20 mouse cellular contexts compared by ENCODE assay signal in the genomic region with DNA sequence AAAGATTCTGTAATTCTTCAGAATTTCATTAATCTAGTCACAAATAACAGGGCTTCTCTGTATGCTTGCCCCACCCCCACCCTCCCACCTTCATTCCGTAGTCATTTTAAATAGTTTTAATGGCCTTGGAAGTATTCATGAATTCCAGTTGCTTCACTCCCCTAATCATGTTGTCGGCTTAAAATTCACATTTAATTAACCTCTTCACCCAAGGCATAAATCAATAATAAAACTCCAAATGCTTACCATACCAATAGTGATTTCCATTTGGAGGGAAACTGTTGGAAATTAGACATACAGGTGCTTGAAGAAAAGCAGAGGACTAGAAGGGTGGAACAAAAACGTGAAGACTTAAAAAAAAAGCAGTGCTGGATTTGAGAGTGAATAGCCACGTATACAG.
A peak's percentile ranks its signal among the peaks of the same experiment; 100 is the strongest.
DNase-seq lines count a peak whose midpoint lies in the region; ATAC-seq lines count a peak whose summit lies in the region.
"Had no signal": no experiment of that assay in that cellular context is flagged by ENCODE, and none has a peak within 500 bp of the region (broad histone marks: within the 10 kb centered on the region; RNA-seq: fewer than 3 reads in every experiment).

No protein-coding gene starts in this region.

- H3K9me3 ChIP-seq in limb, embryonic 11.5 days (ENCODE audit: control insufficient read depth, low read length): no peaks in the 10 kb centered on the region
- no peaks in the 10 kb centered on the region for H3K9me3 ChIP-seq in limb, embryonic 10.5 days (replicated peaks)
- H3K9me3 ChIP-seq in midbrain, embryonic 14.5 days (ENCODE audit: control insufficient read depth, low read length): no peaks in the 10 kb centered on the region
- H3K9me3 ChIP-seq in midbrain, embryonic 16.5 days (replicated peaks; ENCODE audit: control insufficient read depth, low read length, poor library complexity, severe bottlenecking): no peaks in the 10 kb centered on the region
- H3K9me3 ChIP-seq: embryonic facial prominence, embryonic 13.5 days; embryonic facial prominence, embryonic 15.5 days; forebrain, embryonic 10.5 days; forebrain, embryonic 13.5 days had no signal

- peak; percentile 1 for DNase-seq in limb, embryonic 11.5 days (ENCODE audit: low spot score)
- no peak for DNase-seq in limb, embryonic 10.5 days (ENCODE audit: low spot score)
- peak; percentile 18 for DNase-seq in midbrain, embryonic 14.5 days
- DNase-seq in cerebellum, adult 18-20 months: no peak
- DNase-seq: adrenal gland, adult 2 months; adrenal gland, postnatal 10 days; adrenal gland, postnatal 25 days; cerebellum, adult 11-12 months; cerebellum, adult 8-10 months; cerebellum, adult 9-11 months; cerebellum, postnatal 14 days; cerebellum, postnatal 36 days; embryo, embryonic 11 days had no signal

- H3K36me3 ChIP-seq in limb, embryonic 11.5 days (ENCODE audit: control insufficient read depth, insufficient read depth, low read length): no peaks in the 10 kb centered on the region
- no peaks in the 10 kb centered on the region for H3K36me3 ChIP-seq in limb, embryonic 10.5 days
- H3K36me3 ChIP-seq in midbrain, embryonic 14.5 days (ENCODE audit: control insufficient read depth, insufficient read depth, low read length): no peaks in the 10 kb centered on the region
- H3K36me3 ChIP-seq in midbrain, embryonic 16.5 days (ENCODE audit: control insufficient read depth, insufficient read depth, low read length): no peaks in the 10 kb centered on the region
- H3K36me3 ChIP-seq: embryonic facial prominence, embryonic 13.5 days; embryonic facial prominence, embryonic 15.5 days; forebrain, embryonic 10.5 days had no signal

- no peak overlapping the region for H3K4me2 ChIP-seq in limb, embryonic 11.5 days (ENCODE audit: low read depth, severe bottlenecking)
- H3K4me2 ChIP-seq in midbrain, embryonic 14.5 days (ENCODE audit: low read length): no peak overlapping the region
- H3K4me2 ChIP-seq in midbrain, embryonic 16.5 days (ENCODE audit: low read length): no peak overlapping the region
- H3K4me2 ChIP-seq: embryonic facial prominence, embryonic 13.5 days; embryonic facial prominence, embryonic 15.5 days; forebrain, embryonic 13.5 days had no signal

- 32% methylated on average over 4 of the region's 4 CpGs for WGBS in limb, embryonic 11.5 days
- WGBS in limb, embryonic 10.5 days: 38% methylated on average over 4 of the region's 4 CpGs
- 29% methylated on average over 4 of the region's 4 CpGs for WGBS in midbrain, embryonic 14.5 days
- WGBS in midbrain, embryonic 16.5 days: 20% methylated on average over 4 of the region's 4 CpGs

- H3K27ac ChIP-seq in limb, embryonic 11.5 days (replicated peaks; ENCODE audit: low read depth, low read length): no peak overlapping the region
- H3K27ac ChIP-seq in limb, embryonic 10.5 days: no peak overlapping the region
- H3K27ac ChIP-seq in midbrain, embryonic 14.5 days (replicated peaks; ENCODE audit: low read depth, low read length): no peak overlapping the region
- no peak overlapping the region for H3K27ac ChIP-seq in midbrain, embryonic 16.5 days (ENCODE audit: low read length)
- H3K27ac ChIP-seq: embryonic facial prominence, embryonic 13.5 days; embryonic facial prominence, embryonic 15.5 days; forebrain, embryonic 10.5 days; forebrain, embryonic 13.5 days had no signal

- H3K4me3 ChIP-seq in limb, embryonic 11.5 days (ENCODE audit: low read depth, low read length): no peak overlapping the region
- no peak overlapping the region for H3K4me3 ChIP-seq in limb, embryonic 10.5 days
- no peak overlapping the region for H3K4me3 ChIP-seq in midbrain, embryonic 14.5 days (replicated peaks; ENCODE audit: low read depth, low read length)
- H3K4me3 ChIP-seq in midbrain, embryonic 16.5 days (ENCODE audit: low read depth, low read length): no peak overlapping the region
- H3K4me3 ChIP-seq: embryonic facial prominence, embryonic 13.5 days; embryonic facial prominence, embryonic 15.5 days; erythroblast, embryonic 14.5 days; forebrain, embryonic 10.5 days; forebrain, embryonic 13.5 days had no signal

- H3K4me1 ChIP-seq in limb, embryonic 11.5 days (ENCODE audit: control insufficient read depth, insufficient read depth, low read length): no peaks in the 10 kb centered on the region
- H3K4me1 ChIP-seq in limb, embryonic 10.5 days: peaks cover 17% of the 10 kb centered on the region
- no peaks in the 10 kb centered on the region for H3K4me1 ChIP-seq in midbrain, embryonic 14.5 days (ENCODE audit: control insufficient read depth, insufficient read depth, low read length)
- H3K4me1 ChIP-seq in midbrain, embryonic 16.5 days (ENCODE audit: control insufficient read depth, insufficient read depth, low read length): no peaks in the 10 kb centered on the region
- H3K4me1 ChIP-seq: forebrain, embryonic 10.5 days; forebrain, embryonic 13.5 days had no signal

- no peak overlapping the region for H3K9ac ChIP-seq in limb, embryonic 11.5 days (ENCODE audit: low read length)
- no peak overlapping the region for H3K9ac ChIP-seq in midbrain, embryonic 14.5 days (replicated peaks; ENCODE audit: low read length)
- no peak overlapping the region for H3K9ac ChIP-seq in midbrain, embryonic 16.5 days (ENCODE audit: low read depth, low read length)
- H3K9ac ChIP-seq: embryonic facial prominence, embryonic 13.5 days; embryonic facial prominence, embryonic 15.5 days; forebrain, embryonic 13.5 days had no signal

- ATAC-seq in limb, embryonic 11.5 days (ENCODE audit: insufficient number of reproducible peaks, low FRiP score, low TSS enrichment, low read depth): no peak
- ATAC-seq in midbrain, embryonic 14.5 days (ENCODE audit: low FRiP score, low TSS enrichment): no peak
- ATAC-seq in midbrain, embryonic 16.5 days: no peak
- ATAC-seq: forebrain, embryonic 13.5 days; forebrain, embryonic 16.5 days had no signal

- no peaks in the 10 kb centered on the region for H3K27me3 ChIP-seq in limb, embryonic 11.5 days (ENCODE audit: control insufficient read depth, insufficient read depth, low read length)
- H3K27me3 ChIP-seq in limb, embryonic 10.5 days (ENCODE audit: low read depth, poor library complexity, severe bottlenecking): no peaks in the 10 kb centered on the region
- H3K27me3 ChIP-seq in midbrain, embryonic 14.5 days (ENCODE audit: control insufficient read depth, insufficient read depth, low read length): no peaks in the 10 kb centered on the region
- no peaks in the 10 kb centered on the region for H3K27me3 ChIP-seq in midbrain, embryonic 16.5 days (ENCODE audit: control insufficient read depth, insufficient read depth, low read depth, low read length)
- H3K27me3 ChIP-seq: embryonic facial prominence, embryonic 13.5 days; embryonic facial prominence, embryonic 15.5 days; forebrain, embryonic 13.5 days had no signal

Comparison
In these comparisons a context has a peak if more than half of its experiments do, and no peak if none do; other contexts are left out.
1. DNase-seq: peak in limb, embryonic 11.5 days (single experiment) and midbrain, embryonic 14.5 days (single experiment); none in limb, embryonic 10.5 days (single experiment) and cerebellum, adult 18-20 months (0 of 2).